Mouse (Mus musculus) MEL (cell line): ENCODE measurements around the gene Arid5a. TPM values are rescaled to one million over a fixed set of nuclear protein-coding genes. Genes with fewer than 3 reads are reported as not detected.

Source experiments
- DNase-seq: peaks from one replicate; pipeline ENCODE4 v3.0.0; 2011; ENCODE audit warnings: low read depth, low spot score
- H3K27ac ChIP-seq: 2 replicates; pipeline ENCODE4 v1.5.1; 2012; ENCODE audit warnings: low read depth, mild to moderate bottlenecking, control low read depth, low read length, moderate library complexity; ENCODE audit not compliant: control insufficient read depth
- H3K27me3 ChIP-seq, 2 experiments: fragments of 150-350 bp in 1 of 2; sonication (generic) in 1 of 2; 2 replicates each; pipeline ENCODE4 v1.6.1; 2012; ENCODE audit warnings: low read length in 2 of 2, mild to moderate bottlenecking in 2 of 2, improper control_type of control experiment in 1 of 2, moderate library complexity in 1 of 2; ENCODE audit not compliant: insufficient read depth in 2 of 2, control insufficient read depth in 1 of 2
- H3K36me3 ChIP-seq, 2 experiments: 2 replicates each; pipeline ENCODE4 v1.6.1; 2012 to 2014; ENCODE audit warnings: low read length in 2 of 2, improper control_type of control experiment in 1 of 2, inconsistent platforms in 1 of 2, mild to moderate bottlenecking in 1 of 2; ENCODE audit not compliant: insufficient read depth in 2 of 2, control insufficient read depth in 1 of 2
- H3K4me1 ChIP-seq, 2 experiments: fragments of 150-350 bp in 1 of 2; sonication (generic) in 1 of 2; 2 replicates each; pipeline ENCODE4 v1.6.1; 2012; ENCODE audit warnings: low read length in 2 of 2, improper control_type of control experiment in 1 of 2, mild to moderate bottlenecking in 1 of 2; ENCODE audit not compliant: insufficient read depth in 2 of 2, control insufficient read depth in 1 of 2
- H3K4me3 ChIP-seq, 2 experiments: fragments of 150-350 bp in 1 of 2; sonication (generic) in 1 of 2; 2 replicates each; pipeline ENCODE4 v1.5.1; 2012; ENCODE audit warnings: low read depth in 2 of 2, low read length in 2 of 2, mild to moderate bottlenecking in 2 of 2, moderate library complexity in 2 of 2, control low read depth in 1 of 2, improper control_type of control experiment in 1 of 2; ENCODE audit not compliant: control insufficient read depth in 1 of 2, insufficient read depth in 1 of 2
- H3K79me2 ChIP-seq: 2 replicates; pipeline ENCODE4 v1.6.1; 2012; ENCODE audit warnings: mild to moderate bottlenecking, low read length, moderate library complexity; ENCODE audit not compliant: control insufficient read depth, poor library complexity, insufficient read depth
- H3K9ac ChIP-seq: 2 replicates; pipeline ENCODE4 v1.6.1; 2012; ENCODE audit warnings: low read depth, mild to moderate bottlenecking, control low read depth, low read length, moderate library complexity; ENCODE audit not compliant: control insufficient read depth, poor library complexity, severe bottlenecking
- H3K9me3 ChIP-seq: fragments of 150-350 bp; sonication (generic); replicated peaks from 2 replicates; pipeline ENCODE4 v1.6.1; 2012; ENCODE audit warnings: mild to moderate bottlenecking, low read length, improper control_type of control experiment, moderate library complexity; ENCODE audit not compliant: insufficient read depth
- CTCF ChIP-seq, 3 experiments: IDR thresholded peaks in 2 of 3; conservative IDR thresholded peaks in 1 of 3; 2 replicates each; pipeline ENCODE4 v1.5.1; 2011 to 2012; ENCODE audit warnings: low read length in 3 of 3, low read depth in 2 of 3, mild to moderate bottlenecking in 2 of 3, improper control_type of control experiment in 1 of 3, inconsistent platforms in 1 of 3, mixed read lengths in 1 of 3, moderate library complexity in 1 of 3; ENCODE audit not compliant: control insufficient read depth in 1 of 3, insufficient read depth in 1 of 3, poor library complexity in 1 of 3, severe bottlenecking in 1 of 3
- JUND ChIP-seq: IDR thresholded peaks from 2 replicates; pipeline ENCODE4 v1.6.1; 2011; ENCODE audit warnings: low read depth, mild to moderate bottlenecking, improper control_type of control experiment, low read length
- MAFK ChIP-seq: IDR thresholded peaks from 2 replicates; pipeline ENCODE4 v1.6.1; 2011; ENCODE audit warnings: low read depth, mild to moderate bottlenecking, low read length, improper control_type of control experiment, borderline replicate concordance
- MAZ ChIP-seq: IDR thresholded peaks from 2 replicates; pipeline ENCODE4 v1.6.1; 2012; ENCODE audit warnings: low read depth, mild to moderate bottlenecking, inconsistent platforms, low read length, improper control_type of control experiment
- MYB ChIP-seq: IDR thresholded peaks from 2 replicates; pipeline ENCODE4 v1.6.1; 2011; ENCODE audit warnings: mild to moderate bottlenecking, low read depth, low read length, improper control_type of control experiment
- NRF1 ChIP-seq: IDR thresholded peaks from 2 replicates; pipeline ENCODE4 v1.6.1; 2014; ENCODE audit warnings: low read depth, mild to moderate bottlenecking, inconsistent platforms, low read length, improper control_type of control experiment, moderate library complexity; ENCODE audit not compliant: poor library complexity, insufficient read depth, severe bottlenecking
- POLR2AphosphoS2 ChIP-seq: IDR thresholded peaks from 2 replicates; pipeline ENCODE4 v1.6.1; 2011; ENCODE audit warnings: low read length, improper control_type of control experiment
- RAD21 ChIP-seq: IDR thresholded peaks from 2 replicates; pipeline ENCODE4 v1.6.1; 2011; ENCODE audit warnings: mild to moderate bottlenecking, low read depth, low read length, improper control_type of control experiment
- SIN3A ChIP-seq: IDR thresholded peaks from 2 replicates; pipeline ENCODE4 v1.6.1; 2012; ENCODE audit warnings: low read length, improper control_type of control experiment, inconsistent platforms
- SMC3 ChIP-seq: IDR thresholded peaks from 2 replicates; pipeline ENCODE4 v1.6.1; 2011; ENCODE audit warnings: low read depth, low read length, improper control_type of control experiment
- TAL1 ChIP-seq: IDR thresholded peaks from 2 replicates; pipeline ENCODE4 v1.6.1; 2012; ENCODE audit warnings: mild to moderate bottlenecking, inconsistent platforms, low read length, moderate library complexity, mixed read lengths
- TBP ChIP-seq: IDR thresholded peaks from 2 replicates; pipeline ENCODE4 v1.8.0; 2011; ENCODE audit warnings: low read depth, low read length, improper control_type of control experiment
- USF1 ChIP-seq: IDR thresholded peaks from 2 replicates; pipeline ENCODE4 v1.6.1; 2014; ENCODE audit warnings: low read depth, mild to moderate bottlenecking, inconsistent platforms, low read length, improper control_type of control experiment, moderate library complexity
- ZC3H11A ChIP-seq: IDR thresholded peaks from 2 replicates; pipeline ENCODE4 v1.6.1; 2012; ENCODE audit warnings: low read depth, mild to moderate bottlenecking, inconsistent platforms, low read length, improper control_type of control experiment
- ZKSCAN1 ChIP-seq: IDR thresholded peaks from 2 replicates; pipeline ENCODE4 v1.6.1; 2012; ENCODE audit warnings: low read depth, mild to moderate bottlenecking, inconsistent platforms, low read length, improper control_type of control experiment, moderate library complexity
- ZNF384 ChIP-seq: IDR thresholded peaks from 2 replicates; pipeline ENCODE4 v1.6.1; 2012; ENCODE audit warnings: low read depth, mild to moderate bottlenecking, inconsistent platforms, low read length, improper control_type of control experiment
- polyA plus RNA-seq, 2 experiments: library from polyadenylated mRNA; stranded (reverse) in 1 of 2; unstranded in 1 of 2; fragments of >175 nt in 1 of 2; fragments of >200 nt in 1 of 2; gene quantifications; 2 replicates each; pipeline versions ENCODE4 v1.2.1 to v1.2.4; 2012; ENCODE audit warnings: low replicate concordance in 2 of 2, low read depth in 1 of 2; ENCODE audit not compliant: insufficient read length in 2 of 2, insufficient read depth in 1 of 2, missing spikeins in 1 of 2
- total RNA-seq: library from RNA; depleted of rRNA; stranded (reverse); fragments of 300-350 nt; gene quantifications from 2 replicates; pipeline ENCODE4 v1.2.3, GENCODE M21; 2012

Gene Arid5a
- total and polyA plus RNA-seq, 3 experiments: 4.2 to 9.0 TPM; not detected in 1

- Histone ChIP-seq H3K4me1 (no peaks in the 10 kb centered on the region), H3K36me3 (no peaks in the 10 kb centered on the region), H3K79me2 (no peaks in the 10 kb centered on the region), H3K4me3 (no peak overlapping the region), H3K27me3 (no peaks in the 10 kb centered on the region), H3K27ac (no peak overlapping the region), H3K9ac (no peak overlapping the region), H3K9me3 (no peaks in the 10 kb centered on the region)
- peak; percentile 50 for DNase-seq
- peak; percentile 10 for TF ChIP-seq RAD21
- TF ChIP-seq SMC3: peak; percentile 19; the same call in 1 of the 2 replicates
- no peak for TF ChIP-seq JUND
- TF ChIP-seq TAL1: no peak
- no peak for TF ChIP-seq MAFK
- peak; percentile 39 to 54 (median 49) for TF ChIP-seq CTCF (IDR thresholded peaks at IDR 0.05 in 2 of 3, conservative IDR thresholded peaks at IDR 0.05 in 1 of 3; ENCODE audit: control insufficient read depth in 1 of 3, insufficient read depth in 1 of 3, low read depth in 2 of 3, low read length in 3 of 3, poor library complexity in 1 of 3, severe bottlenecking in 1 of 3)
Measured at GRCm38 (mm10) chr1:36321829-36322573, 14.5 kb downstream of the Arid5a start.

GRCm38 (mm10) chr1:36323076-36323475 is 15.5 kb downstream of the Arid5a start:
- Histone ChIP-seq H3K9me3 (no peaks in the 10 kb centered on the region), H3K79me2 (no peaks in the 10 kb centered on the region), H3K36me3 (no peaks in the 10 kb centered on the region), H3K27ac (no peak overlapping the region), H3K9ac (no peak overlapping the region), H3K4me3 (no peak overlapping the region), H3K27me3 (no peaks in the 10 kb centered on the region), H3K4me1 (no peaks in the 10 kb centered on the region)
- TF ChIP-seq TBP: no peak
- TF ChIP-seq NRF1: no peak
- no peak for TF ChIP-seq MAZ
- TF ChIP-seq ZNF384: no peak
- no peak for TF ChIP-seq MYB
- TF ChIP-seq USF1: no peak
- DNase-seq: no peak

- Histone ChIP-seq H3K27ac (no peak overlapping the region), H3K36me3 (no peaks in the 10 kb centered on the region), H3K27me3 (no peaks in the 10 kb centered on the region), H3K4me1 (no peaks in the 10 kb centered on the region), H3K79me2 (no peaks in the 10 kb centered on the region), H3K4me3 (no peak overlapping the region), H3K9ac (no peak overlapping the region), H3K9me3 (no peaks in the 10 kb centered on the region)
- TF ChIP-seq SMC3 (peak; percentile 77), SIN3A (no peak), ZKSCAN1 (no peak), RAD21 (peak; percentile 70), ZC3H11A (peak; percentile 65), CTCF (IDR thresholded peaks at IDR 0.05 in 2 of 3, conservative IDR thresholded peaks at IDR 0.05 in 1 of 3; ENCODE audit: control insufficient read depth in 1 of 3, insufficient read depth in 1 of 3, low read depth in 2 of 3, low read length in 3 of 3, poor library complexity in 1 of 3, severe bottlenecking in 1 of 3) (peak; percentile 41 to 80 (median 63)), POLR2AphosphoS2 (no peak)
- peak; percentile 68 for DNase-seq
Measured at GRCm38 (mm10) chr1:36323746-36324448, 16.4 kb downstream of the Arid5a start.
